Mouse (Mus musculus): Measurements from ENCODE around the gene Zc3h18. TPM values are rescaled to one million over a fixed set of nuclear protein-coding genes. Genes with fewer than 3 reads are reported as not detected.
A peak's percentile ranks its signal among the peaks of the same experiment; 100 is the strongest.

Gene Zc3h18
- polyA plus RNA-seq, 1 experiment from 2014 or later: 30.2 TPM

- Histone ChIP-seq H3K4me3 (replicated peaks) (peak overlapping the region; percentile 14; the same call in 1 of the 2 replicates), H3K27me3 (no peaks in the 10 kb centered on the region), H3K4me2 (peak overlapping the region; percentile 33), H3K27ac (no peak overlapping the region), H3K9me3 (replicated peaks) (peaks cover 30% of the 10 kb centered on the region), H3K9ac (no peak overlapping the region), H3K36me3 (peaks cover 93% of the 10 kb centered on the region), H3K4me1 (replicated peaks) (peaks cover 75% of the 10 kb centered on the region)
- ATAC-seq (ENCODE audit: low read depth) (no peak), DNase-seq (no peak)
- 74% methylated on average over 81 of the region's 81 CpGs for WGBS (ENCODE audit: insufficient replicate concordance)
Measured at GRCm38 (mm10) chr8:122336251-122336910, 40.0 kb upstream of the Zc3h18 start.

DNA sequence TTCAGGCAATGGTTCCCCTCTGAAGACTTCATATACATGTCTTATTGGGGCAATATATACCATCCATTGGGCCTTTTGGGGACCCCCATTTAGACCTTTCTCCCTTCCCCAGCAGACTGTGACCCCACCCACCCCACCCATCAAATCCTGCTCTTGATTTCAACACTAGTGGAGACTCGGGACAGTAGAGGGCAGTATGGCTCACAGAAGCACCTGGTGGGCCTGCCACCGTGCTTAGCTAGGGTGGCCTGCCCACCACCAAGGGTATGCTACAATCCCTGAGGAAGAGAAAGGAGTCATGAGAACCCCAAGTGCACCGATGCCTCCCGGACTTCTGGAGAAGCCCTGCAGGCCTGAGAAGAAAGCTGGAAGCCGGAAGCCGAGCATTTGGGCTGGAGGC lies 37.6 kb upstream of the Zc3h18 start:
- Histone ChIP-seq H3K4me3 (replicated peaks) (no peak overlapping the region), H3K27ac (no peak overlapping the region), H3K4me1 (replicated peaks) (peaks cover 78% of the 10 kb centered on the region), H3K9ac (no peak overlapping the region), H3K36me3 (peaks cover 69% of the 10 kb centered on the region), H3K27me3 (peaks cover 11% of the 10 kb centered on the region; the same call in 1 of the 2 replicates), H3K9me3 (replicated peaks) (peaks cover 30% of the 10 kb centered on the region), H3K4me2 (no peak overlapping the region)
- 70% methylated on average over 6 of the region's 6 CpGs for WGBS (ENCODE audit: insufficient replicate concordance)
- DNase-seq (no peak), ATAC-seq (ENCODE audit: low read depth) (no peak)

DNA sequence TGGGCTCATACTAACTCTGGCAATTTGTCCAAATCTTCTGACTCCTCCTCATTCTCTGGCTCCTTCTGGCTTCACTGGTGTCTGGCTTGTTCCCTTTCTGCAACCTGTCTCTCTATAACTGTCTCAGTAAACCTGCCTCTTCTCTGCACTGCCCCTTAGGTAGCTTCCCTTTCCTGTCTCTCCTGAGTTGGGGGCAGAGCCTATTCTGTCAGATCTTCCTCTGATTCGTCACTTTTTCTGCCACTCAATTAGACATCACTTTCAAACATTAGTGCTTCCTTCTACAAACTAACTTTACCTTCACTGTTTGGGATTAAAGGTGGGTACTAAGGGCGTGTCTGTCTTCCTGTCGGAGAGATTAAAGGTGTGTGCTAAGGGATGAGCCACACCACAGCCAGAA lies 35.6 kb upstream of the Zc3h18 start:
- H3K9ac ChIP-seq: no peak overlapping the region
- no peak overlapping the region for H3K4me3 ChIP-seq (replicated peaks)
- no peak for DNase-seq
- no peak overlapping the region for H3K4me2 ChIP-seq
- peaks cover 15% of the 10 kb centered on the region for H3K9me3 ChIP-seq (replicated peaks)
- no peak for ATAC-seq (ENCODE audit: low read depth)
- peaks cover 50% of the 10 kb centered on the region for H3K36me3 ChIP-seq
- H3K27ac ChIP-seq: peak overlapping the region; percentile 66
- H3K4me1 ChIP-seq (replicated peaks): peaks cover 92% of the 10 kb centered on the region
- peaks cover 11% of the 10 kb centered on the region; the same call in 1 of the 2 replicates for H3K27me3 ChIP-seq
- 75% methylated on average over 3 of the region's 3 CpGs for WGBS (ENCODE audit: insufficient replicate concordance)

- ATAC-seq (ENCODE audit: low read depth): peak; percentile 18
- Histone ChIP-seq H3K9me3 (replicated peaks) (peaks cover 4% of the 10 kb centered on the region), H3K27ac (peak overlapping the region; percentile 35; the same call in 1 of the 2 replicates), H3K27me3 (peaks cover 11% of the 10 kb centered on the region; the same call in 1 of the 2 replicates), H3K9ac (peak overlapping the region; percentile 31; the same call in 1 of the 2 replicates), H3K4me1 (replicated peaks) (peaks cover 85% of the 10 kb centered on the region), H3K4me3 (replicated peaks) (no peak overlapping the region), H3K36me3 (peaks cover 39% of the 10 kb centered on the region), H3K4me2 (no peak overlapping the region)
- 53% methylated on average over 6 of the region's 6 CpGs for WGBS (ENCODE audit: insufficient replicate concordance)
- no peak for DNase-seq
Measured at GRCm38 (mm10) chr8:122341790-122342189, 34.6 kb upstream of the Zc3h18 start.

- peaks cover 87% of the 10 kb centered on the region for H3K4me1 ChIP-seq (replicated peaks)
Measured at GRCm38 (mm10) chr8:122342362-122342761, 34.0 kb upstream of the Zc3h18 start.

DNA sequence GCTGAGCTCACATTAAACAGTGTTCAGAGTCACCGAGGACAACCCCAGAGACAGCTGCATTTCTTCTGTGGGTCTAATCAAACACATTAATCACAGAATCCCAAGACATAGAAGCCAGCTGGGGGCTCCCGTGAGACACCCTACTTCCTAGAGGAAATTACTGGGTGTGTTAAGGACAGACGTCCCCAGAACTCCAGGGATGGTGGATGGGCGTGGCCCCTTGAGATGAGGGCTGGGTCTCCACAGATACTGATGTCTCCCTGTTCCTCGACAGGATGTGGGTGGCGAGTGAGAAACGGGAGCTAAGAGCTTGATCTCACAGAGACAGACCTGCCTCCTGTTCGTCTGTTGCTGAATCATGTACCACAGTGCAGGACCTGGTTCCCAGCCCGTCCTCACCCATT lies 33.6 kb upstream of the Zc3h18 start:
- H3K4me2 ChIP-seq: peak overlapping the region; percentile 69
- peak; percentile 36 for ATAC-seq (ENCODE audit: low read depth)
- peaks cover 29% of the 10 kb centered on the region for H3K36me3 ChIP-seq
- H3K4me1 ChIP-seq (replicated peaks): peaks cover 87% of the 10 kb centered on the region
- no peak for DNase-seq
- 1% methylated on average over 9 of the region's 9 CpGs for WGBS (ENCODE audit: insufficient replicate concordance)
- no peaks in the 10 kb centered on the region for H3K9me3 ChIP-seq (replicated peaks)
- H3K27me3 ChIP-seq: peaks cover 11% of the 10 kb centered on the region; the same call in 1 of the 2 replicates
- peak overlapping the region; percentile 66 for H3K27ac ChIP-seq
- H3K9ac ChIP-seq: peak overlapping the region; percentile 40
- peak overlapping the region; percentile 40 for H3K4me3 ChIP-seq (replicated peaks)

More at GRCm38 (mm10) chr8:122342362-122342761, 34.0 kb upstream of the Zc3h18 start:
- DNase-seq (no peak), ATAC-seq (ENCODE audit: low read depth) (no peak)
- Histone ChIP-seq H3K9me3 (replicated peaks) (no peaks in the 10 kb centered on the region), H3K4me3 (replicated peaks) (no peak overlapping the region), H3K9ac (no peak overlapping the region; the same call in 1 of the 2 replicates), H3K27me3 (peaks cover 11% of the 10 kb centered on the region; the same call in 1 of the 2 replicates), H3K36me3 (peaks cover 34% of the 10 kb centered on the region), H3K4me2 (peak overlapping the region; percentile 69), H3K27ac (0 out of 2 replicates have a peak overlapping the region, but pooled peaks have one; percentile 35)
- 38% methylated on average over 5 of the region's 5 CpGs for WGBS (ENCODE audit: insufficient replicate concordance)

DNA sequence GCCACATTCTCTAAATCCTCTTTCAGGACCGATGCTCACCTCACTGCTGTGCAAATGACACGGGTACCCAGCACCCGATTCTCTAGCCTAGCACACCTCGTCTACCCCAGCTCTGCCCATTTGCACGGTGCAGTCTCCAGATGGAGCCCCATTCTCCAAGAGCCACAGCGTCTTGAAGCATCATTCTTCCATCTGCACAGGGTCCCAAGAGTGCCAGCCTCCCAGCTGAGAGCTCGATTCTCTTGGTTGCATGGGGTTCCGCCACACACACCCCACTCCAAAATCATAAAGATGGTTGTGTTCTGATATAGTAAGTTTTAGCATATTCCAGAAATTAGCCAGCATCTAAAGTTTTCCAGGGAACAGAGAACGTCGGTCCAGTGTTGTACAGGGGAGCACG lies 33.1 kb upstream of the Zc3h18 start:
- H3K27ac ChIP-seq: peak overlapping the region; percentile 66
- peak overlapping the region; percentile 69 for H3K4me2 ChIP-seq
- WGBS (ENCODE audit: insufficient replicate concordance): 6% methylated on average over 11 of the region's 11 CpGs
- H3K9me3 ChIP-seq (replicated peaks): no peaks in the 10 kb centered on the region
- H3K4me1 ChIP-seq (replicated peaks): peaks cover 89% of the 10 kb centered on the region
- DNase-seq (no peak), ATAC-seq (ENCODE audit: low read depth) (no peak)
- H3K9ac ChIP-seq: peak overlapping the region; percentile 40
- peaks cover 11% of the 10 kb centered on the region; the same call in 1 of the 2 replicates for H3K27me3 ChIP-seq
- peaks cover 24% of the 10 kb centered on the region for H3K36me3 ChIP-seq
- peak overlapping the region; percentile 40 for H3K4me3 ChIP-seq (replicated peaks)

- ATAC-seq (ENCODE audit: low read depth) (peak; percentile 41), DNase-seq (no peak)
- Histone ChIP-seq H3K36me3 (peaks cover 20% of the 10 kb centered on the region), H3K9me3 (replicated peaks) (no peaks in the 10 kb centered on the region), H3K4me3 (replicated peaks) (peak overlapping the region; percentile 40), H3K9ac (peak overlapping the region; percentile 40), H3K4me2 (peak overlapping the region; percentile 69), H3K4me1 (replicated peaks) (peaks cover 89% of the 10 kb centered on the region), H3K27me3 (peaks cover 11% of the 10 kb centered on the region; the same call in 1 of the 2 replicates), H3K27ac (peak overlapping the region; percentile 66)
- 1% methylated on average over 14 of the region's 14 CpGs for WGBS (ENCODE audit: insufficient replicate concordance)
Measured at GRCm38 (mm10) chr8:122343758-122344157, 32.7 kb upstream of the Zc3h18 start.

DNA sequence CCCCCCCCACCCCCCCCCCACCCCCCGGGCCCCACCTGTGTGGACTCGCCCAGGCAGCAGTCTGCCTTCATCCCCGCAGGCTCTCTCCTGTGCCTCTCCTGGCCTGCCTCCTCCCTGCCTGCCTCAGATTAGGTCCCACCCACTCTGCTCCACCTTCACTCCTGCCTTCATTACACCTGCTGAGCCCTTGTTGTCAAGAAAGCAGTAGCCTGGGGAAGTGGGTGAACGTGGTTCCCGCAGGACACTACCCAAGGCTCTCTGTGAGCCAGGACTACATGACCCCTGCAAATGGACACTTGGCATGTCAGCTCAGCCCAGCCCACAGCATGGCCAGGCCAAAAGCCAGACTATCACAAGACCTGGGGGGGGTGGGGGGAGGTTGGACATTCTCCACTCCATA lies 32.2 kb upstream of the Zc3h18 start:
- H3K27ac ChIP-seq: peak overlapping the region; percentile 66
- ATAC-seq (ENCODE audit: low read depth) (peak; percentile 78), DNase-seq (no peak)
- 0 out of 2 replicates have a peak overlapping the region, but pooled peaks have one; percentile 2 for H3K4me3 ChIP-seq (replicated peaks)
- H3K27me3 ChIP-seq: peaks cover 11% of the 10 kb centered on the region; the same call in 1 of the 2 replicates
- peak overlapping the region; percentile 69 for H3K4me2 ChIP-seq
- H3K9ac ChIP-seq: peak overlapping the region; percentile 52
- WGBS (ENCODE audit: insufficient replicate concordance): 11% methylated on average over 2 of the region's 5 CpGs
- H3K4me1 ChIP-seq (replicated peaks): peaks cover 89% of the 10 kb centered on the region
- peaks cover 15% of the 10 kb centered on the region for H3K36me3 ChIP-seq
- no peaks in the 10 kb centered on the region for H3K9me3 ChIP-seq (replicated peaks)

DNA sequence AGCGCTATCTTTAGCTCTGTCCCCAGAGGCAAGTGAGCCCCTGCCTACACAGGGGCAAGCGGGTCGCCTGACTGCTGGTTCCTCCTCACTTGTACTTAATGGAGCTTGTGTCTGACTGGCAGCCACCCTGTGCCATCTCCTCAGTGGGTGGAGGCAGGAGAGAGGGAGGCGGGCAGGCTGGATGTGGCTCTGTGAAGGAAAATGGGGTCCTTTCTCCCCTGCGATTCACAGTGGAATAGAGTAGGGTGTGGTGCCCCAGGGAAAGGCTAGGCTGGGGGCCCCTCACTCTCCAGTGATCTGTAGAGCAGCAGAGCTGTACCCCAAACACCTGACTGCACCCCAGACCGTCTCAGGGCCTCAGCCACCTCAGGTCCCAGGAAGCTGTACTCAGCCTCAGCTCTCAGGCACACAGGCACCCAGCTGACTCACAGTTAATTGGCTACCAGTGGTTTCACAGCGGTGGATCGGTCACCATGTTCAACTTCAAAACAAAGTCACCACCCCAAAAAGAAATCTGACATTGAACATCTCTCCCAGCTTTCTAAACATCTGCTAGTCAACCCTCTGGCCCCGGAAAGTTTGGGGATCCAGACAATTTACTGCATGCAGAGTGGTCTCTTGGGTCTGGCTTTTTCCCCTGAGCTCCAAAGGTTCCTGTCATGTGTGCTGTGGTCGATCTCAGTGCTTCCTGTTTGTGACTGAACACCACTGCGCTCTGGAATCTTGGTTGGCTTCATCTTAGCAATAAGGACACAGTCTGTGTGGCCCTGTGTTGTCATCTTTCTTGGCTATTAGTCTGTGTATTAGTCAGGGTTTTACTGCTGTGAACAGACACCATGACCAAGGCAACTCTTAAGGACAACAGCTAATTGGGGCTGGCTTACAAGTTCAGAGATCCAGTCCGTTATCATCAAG lies 31.0 kb upstream of the Zc3h18 start:
- Histone ChIP-seq H3K27ac (peak overlapping the region; percentile 66), H3K9ac (peak overlapping the region; percentile 52), H3K36me3 (peaks cover 3% of the 10 kb centered on the region), H3K4me2 (peak overlapping the region; percentile 13; the same call in 1 of the 2 replicates), H3K9me3 (replicated peaks) (no peaks in the 10 kb centered on the region), H3K4me3 (replicated peaks) (no peak overlapping the region), H3K27me3 (peaks cover 11% of the 10 kb centered on the region; the same call in 1 of the 2 replicates), H3K4me1 (replicated peaks) (peaks cover 89% of the 10 kb centered on the region)
- WGBS (ENCODE audit: insufficient replicate concordance): 27% methylated on average over 12 of the region's 12 CpGs
- DNase-seq (no peak), ATAC-seq (ENCODE audit: low read depth) (no peak)
